Mouse (Mus musculus) neural tube, embryonic 11.5 days (tissue): ENCODE results near the gene Ptk7. TPM values are rescaled to one million over a fixed set of nuclear protein-coding genes. Genes with fewer than 3 reads are reported as not detected.
A peak's percentile ranks its signal among the peaks of the same experiment; 100 is the strongest.

ENCODE experiments used
- ATAC-seq: fragments of 200-750 bp; cut with Nextera tagmentation; 2 replicates; pipeline ENCODE4 v1.8.0; 2017; ENCODE audit warnings: moderate number of reproducible peaks, mild to moderate bottlenecking, moderate TSS enrichment, moderate library complexity; ENCODE audit not compliant: insufficient read depth, low FRiP score, low TSS enrichment
- DNase-seq: peaks from one replicate; pipeline ENCODE4 v3.0.0-alpha.2; 2015; ENCODE audit warnings: low spot score
- H3K27ac ChIP-seq: fragments of 300-500 bp; sonication (generic); 2 replicates; pipeline ENCODE4 v1.5.1; 2014; ENCODE audit warnings: low read depth, mild to moderate bottlenecking, low read length
- H3K27me3 ChIP-seq: fragments of 300-500 bp; sonication (generic); 2 replicates; pipeline ENCODE4 v1.6.1; 2014; ENCODE audit warnings: mild to moderate bottlenecking, low read length, mixed read lengths; ENCODE audit not compliant: control insufficient read depth, insufficient read depth
- H3K36me3 ChIP-seq: fragments of 300-500 bp; sonication (generic); 2 replicates; pipeline ENCODE4 v1.6.1; 2014; ENCODE audit warnings: mild to moderate bottlenecking, low read length, moderate library complexity, mixed read lengths; ENCODE audit not compliant: control insufficient read depth, insufficient read depth
- H3K4me1 ChIP-seq: fragments of 300-500 bp; sonication (generic); 2 replicates; pipeline ENCODE4 v1.6.1; 2014; ENCODE audit warnings: low read length, mixed read lengths; ENCODE audit not compliant: control insufficient read depth, insufficient read depth
- H3K4me2 ChIP-seq: fragments of 300-500 bp; sonication (generic); 2 replicates; pipeline ENCODE4 v1.6.1; 2014; ENCODE audit warnings: low read depth, mild to moderate bottlenecking, moderate library complexity
- H3K4me3 ChIP-seq: fragments of 300-500 bp; sonication (generic); 2 replicates; pipeline ENCODE4 v1.5.1; 2014; ENCODE audit warnings: low read depth, low read length
- H3K9ac ChIP-seq: fragments of 300-500 bp; sonication (generic); 2 replicates; pipeline ENCODE4 v1.6.1; 2014; ENCODE audit warnings: mild to moderate bottlenecking, low read length
- H3K9me3 ChIP-seq: fragments of 300-500 bp; sonication (generic); 2 replicates; pipeline ENCODE4 v1.6.1; 2016; ENCODE audit warnings: low read length; ENCODE audit not compliant: control insufficient read depth
- WGBS: fragments of 180-500 bp; shearing (Covaris S2); extraction: QIAGEN DNeasy Blood & Tissue Kit; methylation state at CpG from one replicate; pipeline ENCODE4 v1.1.7; 2014; 5-methylcytosine and 5-hydroxymethylcytosine counted together
- polyA plus RNA-seq: library from polyadenylated mRNA; unstranded; fragments of >200 nt; fragmentation: Nextera tagmentation; extraction: Ambion mirVana; gene quantifications from 2 replicates; pipeline ENCODE4 v1.2.1, GENCODE M21; 2014

Gene Ptk7
- polyA plus RNA-seq, 1 experiment from 2014 or later, result 32.9 TPM

- H3K4me2 ChIP-seq, result peak overlapping the region; percentile 57
- peak overlapping the region; percentile 30 for H3K9ac ChIP-seq
- ATAC-seq (peak; percentile 55), DNase-seq (peak; percentile 76)
- peak overlapping the region; percentile 88 for H3K4me3 ChIP-seq
- H3K4me1 ChIP-seq, result peaks cover 28% of the 10 kb centered on the region
- no peaks in the 10 kb centered on the region for H3K9me3 ChIP-seq
- H3K27me3 ChIP-seq, result no peaks in the 10 kb centered on the region
- 5% methylated on average over 12 of the region's 12 CpGs for WGBS
- peak overlapping the region; percentile 78 for H3K27ac ChIP-seq
- peaks cover 2% of the 10 kb centered on the region; the same call in 1 of the 2 replicates for H3K36me3 ChIP-seq
These were observed 559 bp upstream of the Ptk7 start for GRCm38 (mm10) chr17:46629685-46630441.

GRCm38 (mm10) chr17:46628471-46628790 lies 873 bp downstream of the Ptk7 start:
- DNase-seq (peak; percentile 59), ATAC-seq (0 out of 2 replicates have a peak, but pooled peaks have one; percentile 8)
- H3K9me3 ChIP-seq, result no peaks in the 10 kb centered on the region
- peak overlapping the region; percentile 78 for H3K27ac ChIP-seq
- WGBS, result 0% methylated on average over 13 of the region's 13 CpGs
- peaks cover 2% of the 10 kb centered on the region; the same call in 1 of the 2 replicates for H3K36me3 ChIP-seq
- H3K4me1 ChIP-seq, result peaks cover 39% of the 10 kb centered on the region
- H3K4me3 ChIP-seq, result peak overlapping the region; percentile 88
- H3K27me3 ChIP-seq, result no peaks in the 10 kb centered on the region
- peak overlapping the region; percentile 57 for H3K4me2 ChIP-seq
- H3K9ac ChIP-seq, result peak overlapping the region; percentile 84

GRCm38 (mm10) chr17:46627409-46627808 lies 1.9 kb downstream of the Ptk7 start:
- Histone ChIP-seq H3K36me3 (no peaks in the 10 kb centered on the region; the same call in 1 of the 2 replicates), H3K27ac (no peak overlapping the region), H3K4me2 (peak overlapping the region; percentile 57), H3K4me1 (peaks cover 44% of the 10 kb centered on the region), H3K27me3 (no peaks in the 10 kb centered on the region), H3K4me3 (peak overlapping the region; percentile 88), H3K9me3 (no peaks in the 10 kb centered on the region), H3K9ac (peak overlapping the region; percentile 84; the same call in 1 of the 2 replicates)
- DNase-seq, result no peak
- 24% methylated on average over 6 of the region's 6 CpGs for WGBS
- ATAC-seq, result no peak

- DNase-seq (no peak), ATAC-seq (no peak)
- Histone ChIP-seq H3K36me3 (no peaks in the 10 kb centered on the region), H3K4me2 (peak overlapping the region; percentile 14; the same call in 1 of the 2 replicates), H3K4me1 (peaks cover 46% of the 10 kb centered on the region), H3K9ac (no peak overlapping the region), H3K9me3 (no peaks in the 10 kb centered on the region), H3K4me3 (no peak overlapping the region), H3K27ac (no peak overlapping the region), H3K27me3 (no peaks in the 10 kb centered on the region)
- WGBS, result 50% methylated on average over 12 of the region's 12 CpGs
These were observed 4.7 kb downstream of the Ptk7 start for GRCm38 (mm10) chr17:46624598-46624997.

- ATAC-seq (no peak), DNase-seq (no peak)
- no peak overlapping the region; the same call in 1 of the 2 replicates for H3K9ac ChIP-seq
- H3K4me1 ChIP-seq, result peaks cover 50% of the 10 kb centered on the region
- H3K27ac ChIP-seq, result no peak overlapping the region
- WGBS, result 23% methylated on average over 10 of the region's 10 CpGs
- no peak overlapping the region for H3K4me3 ChIP-seq
- H3K4me2 ChIP-seq, result peak overlapping the region; percentile 14; the same call in 1 of the 2 replicates
- no peaks in the 10 kb centered on the region for H3K36me3 ChIP-seq
- H3K9me3 ChIP-seq, result no peaks in the 10 kb centered on the region
- H3K27me3 ChIP-seq, result no peaks in the 10 kb centered on the region
These were observed 5.3 kb downstream of the Ptk7 start for GRCm38 (mm10) chr17:46623819-46624557.

GRCm38 (mm10) chr17:46622269-46622668 lies 7.0 kb downstream of the Ptk7 start:
- Histone ChIP-seq H3K9me3 (no peaks in the 10 kb centered on the region), H3K4me2 (no peak overlapping the region), H3K27ac (no peak overlapping the region), H3K9ac (no peak overlapping the region), H3K4me1 (peaks cover 61% of the 10 kb centered on the region), H3K36me3 (no peaks in the 10 kb centered on the region), H3K27me3 (no peaks in the 10 kb centered on the region), H3K4me3 (no peak overlapping the region)
- ATAC-seq (no peak), DNase-seq (no peak)
- WGBS, result 75% methylated on average over 11 of the region's 11 CpGs

GRCm38 (mm10) chr17:46621324-46621723 lies 8.0 kb downstream of the Ptk7 start:
- Histone ChIP-seq H3K27me3 (no peaks in the 10 kb centered on the region), H3K4me1 (peaks cover 59% of the 10 kb centered on the region), H3K4me3 (no peak overlapping the region), H3K9me3 (no peaks in the 10 kb centered on the region), H3K27ac (no peak overlapping the region), H3K36me3 (no peaks in the 10 kb centered on the region), H3K9ac (no peak overlapping the region), H3K4me2 (no peak overlapping the region)
- 74% methylated on average over 15 of the region's 15 CpGs for WGBS
- no peak for DNase-seq
- ATAC-seq, result no peak

GRCm38 (mm10) chr17:46619683-46620357 lies 9.5 kb downstream of the Ptk7 start:
- ATAC-seq, result no peak
- no peak for DNase-seq
- Histone ChIP-seq H3K9me3 (no peaks in the 10 kb centered on the region), H3K4me2 (peak overlapping the region; percentile 9), H3K27ac (peak overlapping the region; percentile 83), H3K27me3 (no peaks in the 10 kb centered on the region), H3K36me3 (no peaks in the 10 kb centered on the region), H3K4me1 (peaks cover 58% of the 10 kb centered on the region), H3K4me3 (no peak overlapping the region), H3K9ac (peak overlapping the region; percentile 63)
- WGBS, result 18% methylated on average over 16 of the region's 16 CpGs
